Mouse (Mus musculus) forebrain, embryonic 14.5 days (tissue): ENCODE data around the gene Selenon. TPM values are rescaled to one million over a fixed set of nuclear protein-coding genes. Genes with fewer than 3 reads are reported as not detected.

Experiments
- ATAC-seq: fragments of 200-750 bp; cut with Nextera tagmentation; 2 replicates; pipeline ENCODE4 v1.8.0; 2017; ENCODE audit warnings: mild to moderate bottlenecking, moderate library complexity
- DNase-seq: peaks from one replicate; pipeline ENCODE4 v3.0.0-alpha.2; 2015; ENCODE audit warnings: low spot score
- H3K27ac ChIP-seq: fragments of 300-500 bp; sonication (generic); 2 replicates; pipeline ENCODE4 v1.5.1; 2014; ENCODE audit warnings: low read depth, mild to moderate bottlenecking, control low read depth, low read length, moderate library complexity
- H3K27me3 ChIP-seq: fragments of 300-500 bp; sonication (generic); replicated peaks from 2 replicates; pipeline ENCODE4 v1.6.1; 2014; ENCODE audit warnings: low read length, control low read depth, mixed read lengths; ENCODE audit not compliant: control insufficient read depth, insufficient read depth
- H3K36me3 ChIP-seq: fragments of 300-500 bp; sonication (generic); 2 replicates; pipeline ENCODE4 v1.6.1; 2014; ENCODE audit warnings: low read length, control low read depth; ENCODE audit not compliant: control insufficient read depth, insufficient read depth
- H3K4me1 ChIP-seq: fragments of 300-500 bp; sonication (generic); 2 replicates; pipeline ENCODE4 v1.6.1; 2014; ENCODE audit warnings: antibody characterized with exemption, low read length, control low read depth; ENCODE audit not compliant: control insufficient read depth, insufficient read depth
- H3K4me2 ChIP-seq: fragments of 300-500 bp; sonication (generic); 2 replicates; pipeline ENCODE4 v1.6.1; 2014; ENCODE audit warnings: mild to moderate bottlenecking, control low read depth, low read length
- H3K4me3 ChIP-seq: fragments of 300-500 bp; sonication (generic); 2 replicates; pipeline ENCODE4 v1.5.1; 2014; ENCODE audit warnings: low read depth, low read length, control low read depth
- H3K9ac ChIP-seq: fragments of 300-500 bp; sonication (generic); 2 replicates; pipeline ENCODE4 v1.6.1; 2014; ENCODE audit warnings: mild to moderate bottlenecking, low read length, control low read depth, moderate library complexity
- H3K9me3 ChIP-seq: fragments of 300-500 bp; sonication (generic); replicated peaks from 2 replicates; pipeline ENCODE4 v1.6.1; 2016; ENCODE audit warnings: low read length, control low read depth, mixed read lengths; ENCODE audit not compliant: control insufficient read depth
- WGBS: fragments of 180-500 bp; shearing (Covaris S2); extraction: QIAGEN DNeasy Blood & Tissue Kit; methylation state at CpG from one replicate; pipeline ENCODE4 v1.1.7; 2014; 5-methylcytosine and 5-hydroxymethylcytosine counted together
- polyA plus RNA-seq: library from polyadenylated mRNA; unstranded; fragments of >200 nt; fragmentation: Nextera tagmentation; extraction: Ambion mirVana; gene quantifications from 2 replicates; pipeline ENCODE4 v1.2.1, GENCODE M21; 2014

Selenon gene
- polyA plus RNA-seq, 1 experiment from 2014 or later = 12.4 TPM

DNA sequence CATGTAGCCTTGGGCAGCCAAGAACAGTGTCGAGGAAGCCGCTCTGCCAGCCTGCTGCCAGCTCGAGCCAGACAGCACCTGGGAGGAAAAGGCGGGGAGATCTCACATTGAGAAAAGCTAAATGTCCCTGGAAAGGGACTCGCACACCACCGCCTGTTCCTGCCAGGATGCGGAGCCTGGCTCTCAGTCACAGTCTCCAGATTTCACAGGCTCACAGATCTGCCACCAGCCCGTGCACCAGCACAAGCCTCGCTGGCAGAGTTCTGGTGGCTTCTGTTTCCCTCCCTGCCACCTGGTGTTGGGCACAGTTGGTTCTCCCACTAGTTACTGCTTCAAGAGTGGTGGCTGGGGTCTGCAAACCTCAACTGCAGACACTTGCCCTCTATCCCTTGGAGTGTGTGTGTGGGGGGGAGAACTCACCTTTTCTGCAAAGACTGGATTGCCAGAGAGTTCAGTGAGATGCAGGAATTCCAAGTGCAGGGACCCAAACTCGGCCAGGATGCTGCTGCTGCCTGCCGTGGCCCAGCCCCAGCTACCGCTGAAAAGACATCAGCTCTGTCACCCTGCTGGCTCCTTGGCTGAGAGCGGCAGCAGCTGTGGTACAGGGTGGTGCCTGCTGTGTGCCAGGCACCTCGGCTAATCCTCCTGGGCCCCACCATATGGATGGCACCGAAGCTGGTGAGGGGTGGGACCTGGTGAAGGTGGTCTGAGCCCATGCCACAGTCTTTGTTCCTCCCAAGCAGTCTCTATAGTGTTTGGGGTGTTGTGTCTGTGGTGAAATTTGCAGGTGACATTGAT is 28.6 kb upstream of the Selenon start:
- Histone ChIP-seq H3K4me1 (peaks cover 19% of the 10 kb centered on the region), H3K27me3 (no peaks in the 10 kb centered on the region), H3K4me2 (no peak overlapping the region), H3K27ac (peak overlapping the region; percentile 75), H3K4me3 (no peak overlapping the region), H3K9me3 (no peaks in the 10 kb centered on the region), H3K9ac (no peak overlapping the region), H3K36me3 (no peaks in the 10 kb centered on the region)
- WGBS = 53% methylated on average over 15 of the region's 15 CpGs
- ATAC-seq (peak; percentile 82), DNase-seq (peak; percentile 84)

DNA sequence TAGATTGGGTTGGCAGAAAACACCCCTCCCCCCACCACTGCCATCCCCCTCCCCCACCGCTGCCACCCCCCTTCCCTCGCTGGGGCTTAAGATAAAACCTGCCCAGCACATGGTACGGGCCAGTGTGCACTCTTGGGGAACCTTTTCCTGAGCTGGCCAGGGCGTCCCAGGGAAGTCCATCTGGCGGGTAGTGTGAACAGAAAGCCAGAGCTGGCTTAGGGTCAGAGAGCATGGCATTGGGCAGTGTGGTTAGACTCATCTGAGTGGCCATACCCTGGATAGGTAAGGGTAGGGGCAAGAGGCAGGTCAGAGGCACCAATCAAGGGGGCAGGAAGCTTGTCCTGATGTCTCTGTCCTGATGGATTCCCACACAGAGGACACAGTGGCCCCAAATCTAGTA is 27.7 kb upstream of the Selenon start:
- Histone ChIP-seq H3K9me3 (no peaks in the 10 kb centered on the region), H3K4me3 (no peak overlapping the region), H3K9ac (peak overlapping the region; percentile 25; the same call in 1 of the 2 replicates), H3K4me1 (peaks cover 19% of the 10 kb centered on the region), H3K27ac (peak overlapping the region; percentile 75; the same call in 1 of the 2 replicates), H3K27me3 (no peaks in the 10 kb centered on the region), H3K36me3 (no peaks in the 10 kb centered on the region), H3K4me2 (no peak overlapping the region)
- no peak for DNase-seq
- 39% methylated on average over 5 of the region's 5 CpGs for WGBS
- no peak for ATAC-seq

DNA sequence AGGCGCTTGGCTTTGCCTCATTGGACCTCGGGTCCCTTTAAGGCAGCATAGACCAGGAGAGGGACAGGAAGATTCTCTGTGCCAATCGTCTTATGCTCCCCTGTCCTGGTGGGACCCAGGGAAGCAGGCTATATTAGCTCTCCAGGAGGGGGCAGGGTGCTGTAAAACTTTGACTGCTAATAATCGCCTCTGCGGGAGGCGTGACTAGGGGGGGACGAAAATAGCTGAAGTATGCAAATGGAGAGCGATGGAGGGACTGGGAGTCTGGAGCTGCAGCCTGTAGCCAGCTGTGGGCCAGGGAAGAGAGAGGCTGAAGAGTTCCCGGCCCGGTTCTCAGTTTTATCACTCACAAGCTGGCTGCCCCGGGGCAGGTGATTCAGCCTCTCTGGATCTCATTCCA is 27.2 kb upstream of the Selenon start:
- H3K4me3 ChIP-seq = no peak overlapping the region

DNA sequence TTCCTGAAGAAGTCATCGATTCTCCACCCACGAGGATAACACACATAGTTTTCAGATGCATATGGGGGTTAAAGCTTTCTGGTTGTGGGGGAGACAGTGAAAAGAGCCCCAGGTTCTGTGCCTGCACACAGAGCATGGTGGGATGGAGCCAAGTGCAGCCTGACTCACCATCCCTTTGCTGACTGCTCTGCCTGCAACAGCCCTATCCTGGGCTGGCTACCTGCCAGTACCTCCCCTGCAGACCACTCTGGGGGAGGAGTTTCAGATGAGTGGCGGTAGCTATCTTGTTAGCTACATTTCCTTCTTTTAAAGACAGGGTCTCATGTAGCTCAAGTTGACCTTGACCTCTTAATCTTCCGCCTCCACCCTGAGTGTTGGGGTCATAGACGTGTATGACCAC is 26.4 kb upstream of the Selenon start:
- ATAC-seq = no peak
- Histone ChIP-seq H3K9ac (no peak overlapping the region), H3K9me3 (no peaks in the 10 kb centered on the region), H3K4me3 (no peak overlapping the region), H3K27ac (no peak overlapping the region), H3K36me3 (no peaks in the 10 kb centered on the region), H3K4me1 (peaks cover 19% of the 10 kb centered on the region), H3K27me3 (no peaks in the 10 kb centered on the region), H3K4me2 (no peak overlapping the region)
- peak; percentile 63 for DNase-seq
- 71% methylated on average over 5 of the region's 5 CpGs for WGBS

More for the DNA sequence above, 27.2 kb upstream of the Selenon start:
- DNase-seq (no peak), ATAC-seq (0 out of 2 replicates have a peak, but pooled peaks have one; percentile 24)
- Histone ChIP-seq H3K36me3 (no peaks in the 10 kb centered on the region), H3K4me1 (peaks cover 19% of the 10 kb centered on the region), H3K9ac (peak overlapping the region; percentile 29; the same call in 1 of the 2 replicates), H3K4me2 (no peak overlapping the region), H3K27me3 (no peaks in the 10 kb centered on the region), H3K27ac (no peak overlapping the region), H3K9me3 (no peaks in the 10 kb centered on the region)
- WGBS = 22% methylated on average over 11 of the region's 11 CpGs

DNA sequence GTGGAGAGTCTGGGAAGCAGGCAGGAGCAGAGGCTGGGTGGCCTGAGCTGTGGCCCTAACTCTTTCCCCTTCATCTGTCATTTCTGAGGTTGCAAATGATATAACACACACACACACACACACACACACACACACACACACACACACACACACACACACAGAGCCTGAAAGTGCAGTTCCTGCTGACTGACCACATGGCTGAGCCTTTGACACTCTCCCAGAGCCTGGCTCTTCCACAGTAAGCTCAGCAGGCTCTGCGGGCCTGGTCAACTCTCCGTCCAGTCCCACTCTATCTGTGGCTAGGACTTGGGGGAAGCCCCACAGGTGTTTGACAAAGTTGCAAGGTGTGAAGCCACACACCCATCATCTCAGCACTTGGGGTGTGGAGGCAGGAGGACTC is 25.3 kb upstream of the Selenon start:
- no peak overlapping the region for H3K9ac ChIP-seq
- no peak overlapping the region for H3K27ac ChIP-seq
- DNase-seq (no peak), ATAC-seq (no peak)
- no peak overlapping the region for H3K4me2 ChIP-seq
- H3K4me1 ChIP-seq = peaks cover 19% of the 10 kb centered on the region
- H3K36me3 ChIP-seq = no peaks in the 10 kb centered on the region
- H3K9me3 ChIP-seq = no peaks in the 10 kb centered on the region
- WGBS = 91% methylated on average over 2 of the region's 2 CpGs
- no peaks in the 10 kb centered on the region for H3K27me3 ChIP-seq
- H3K4me3 ChIP-seq = no peak overlapping the region

DNA sequence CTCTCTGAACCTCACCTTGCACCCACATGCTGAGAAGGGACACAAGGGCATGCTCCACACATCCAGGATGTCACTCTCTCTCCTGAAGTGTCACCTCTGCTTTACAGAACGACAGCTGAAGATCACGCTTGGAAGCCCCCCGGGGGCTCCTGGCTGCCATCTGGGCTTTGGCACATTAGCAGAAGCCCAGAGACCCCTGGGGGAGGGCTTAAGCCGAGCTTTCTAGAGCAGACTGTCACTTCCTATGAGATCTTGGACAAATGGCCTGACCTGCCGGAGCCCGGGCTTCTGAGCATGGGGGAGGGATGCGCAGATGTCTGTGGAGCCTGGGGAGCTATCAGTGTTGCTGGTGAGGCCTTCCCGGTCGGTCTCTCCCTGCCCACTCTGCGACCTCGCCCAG is 23.5 kb upstream of the Selenon start:
- no peak for DNase-seq
- 69% methylated on average over 11 of the region's 11 CpGs for WGBS
- no peak overlapping the region for H3K4me3 ChIP-seq
- H3K9me3 ChIP-seq = no peaks in the 10 kb centered on the region
- H3K27ac ChIP-seq = no peak overlapping the region
- no peak for ATAC-seq
- no peaks in the 10 kb centered on the region for H3K27me3 ChIP-seq
- H3K9ac ChIP-seq = no peak overlapping the region
- H3K4me2 ChIP-seq = no peak overlapping the region
- peaks cover 19% of the 10 kb centered on the region for H3K4me1 ChIP-seq
- H3K36me3 ChIP-seq = no peaks in the 10 kb centered on the region

DNA sequence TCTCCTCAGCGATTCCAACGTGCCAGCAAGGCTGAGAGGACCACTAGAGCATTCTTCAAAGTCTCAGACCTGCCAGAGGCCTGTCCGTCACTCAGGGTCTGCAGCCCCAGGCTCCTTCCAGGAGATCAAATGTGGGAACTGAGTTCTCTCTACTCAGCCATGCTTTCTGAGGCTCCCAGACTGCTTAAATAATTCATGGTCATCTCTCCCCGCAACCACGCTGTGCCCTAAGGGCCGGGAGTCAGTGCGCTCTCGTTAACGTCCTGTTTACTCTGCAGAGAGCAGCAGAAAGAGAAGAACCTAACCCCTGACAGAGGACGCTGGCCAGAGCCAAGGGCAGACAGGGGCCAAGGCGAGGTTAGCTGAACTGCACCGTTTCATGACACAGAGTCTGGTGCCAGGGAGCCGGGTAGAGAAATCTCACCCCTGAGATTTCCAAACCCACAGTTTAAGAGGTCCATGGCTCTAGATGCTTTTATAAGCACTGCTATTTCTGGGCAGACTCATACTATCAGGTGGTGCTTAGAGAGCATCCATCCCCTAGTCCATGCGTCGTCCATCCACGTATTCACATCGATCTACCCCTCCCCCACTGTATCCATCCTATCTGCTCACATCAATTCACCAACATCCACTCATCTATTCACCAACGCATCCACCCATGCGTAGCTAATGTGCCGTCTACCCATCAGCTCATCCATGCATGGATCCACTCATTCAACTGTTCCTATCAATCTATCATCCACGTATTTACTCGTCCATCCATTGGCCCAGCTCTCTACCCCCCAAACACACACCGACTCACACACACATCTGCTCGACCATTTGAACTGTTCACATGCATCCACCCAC is 20.7 kb upstream of the Selenon start:
- Histone ChIP-seq H3K27ac (no peak overlapping the region), H3K9me3 (no peaks in the 10 kb centered on the region), H3K9ac (no peak overlapping the region), H3K4me1 (peaks cover 3% of the 10 kb centered on the region), H3K4me2 (no peak overlapping the region), H3K27me3 (no peaks in the 10 kb centered on the region), H3K36me3 (no peaks in the 10 kb centered on the region), H3K4me3 (no peak overlapping the region)
- 88% methylated on average over 24 of the region's 24 CpGs for WGBS
- DNase-seq (no peak), ATAC-seq (no peak)

DNA sequence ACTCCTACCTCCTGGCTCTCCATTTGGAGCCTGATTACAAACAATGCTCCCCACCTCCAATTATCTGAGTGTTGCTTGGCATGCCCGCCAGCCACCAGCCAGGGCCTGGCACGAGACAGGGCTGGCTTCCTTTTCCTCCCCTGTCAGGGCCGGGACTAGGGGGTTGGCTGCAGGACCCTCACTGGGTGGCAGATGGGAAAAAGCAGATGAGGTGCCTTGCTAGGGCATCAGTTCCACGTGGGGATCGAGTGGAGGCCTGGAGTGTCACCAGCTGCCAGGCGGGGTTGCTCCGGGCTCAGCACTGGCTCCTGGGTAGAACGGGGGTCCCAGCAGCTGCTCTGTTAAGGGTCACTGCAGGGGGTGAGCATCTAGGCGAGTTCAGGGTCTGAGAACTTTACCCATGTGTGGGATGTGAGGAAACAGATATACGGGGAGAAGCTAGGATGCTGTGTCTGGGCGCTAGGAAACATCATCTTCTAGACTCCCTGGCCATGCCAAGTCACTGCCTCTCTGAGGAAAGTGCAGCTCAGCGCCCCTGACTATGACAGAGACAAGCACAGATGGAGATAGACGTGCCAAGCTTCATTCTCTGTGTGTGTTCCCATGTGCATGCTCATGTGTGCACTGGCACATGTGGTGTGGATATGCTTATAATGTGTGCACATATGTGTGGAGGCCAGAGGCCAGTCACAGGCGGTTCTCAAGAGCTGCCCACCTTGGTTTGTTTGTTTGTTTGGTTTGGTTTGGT is 18.9 kb upstream of the Selenon start:
- Histone ChIP-seq H3K9me3 (no peaks in the 10 kb centered on the region), H3K4me3 (no peak overlapping the region), H3K4me1 (peaks cover 6% of the 10 kb centered on the region), H3K36me3 (no peaks in the 10 kb centered on the region), H3K9ac (no peak overlapping the region), H3K27me3 (no peaks in the 10 kb centered on the region), H3K4me2 (no peak overlapping the region), H3K27ac (peak overlapping the region; percentile 27; the same call in 1 of the 2 replicates)
- ATAC-seq (no peak), DNase-seq (peak; percentile 65)
- 63% methylated on average over 14 of the region's 14 CpGs for WGBS
